Mouse (Mus musculus): ENCODE data around the gene Prkar2a.

Prkar2a gene

DNA sequence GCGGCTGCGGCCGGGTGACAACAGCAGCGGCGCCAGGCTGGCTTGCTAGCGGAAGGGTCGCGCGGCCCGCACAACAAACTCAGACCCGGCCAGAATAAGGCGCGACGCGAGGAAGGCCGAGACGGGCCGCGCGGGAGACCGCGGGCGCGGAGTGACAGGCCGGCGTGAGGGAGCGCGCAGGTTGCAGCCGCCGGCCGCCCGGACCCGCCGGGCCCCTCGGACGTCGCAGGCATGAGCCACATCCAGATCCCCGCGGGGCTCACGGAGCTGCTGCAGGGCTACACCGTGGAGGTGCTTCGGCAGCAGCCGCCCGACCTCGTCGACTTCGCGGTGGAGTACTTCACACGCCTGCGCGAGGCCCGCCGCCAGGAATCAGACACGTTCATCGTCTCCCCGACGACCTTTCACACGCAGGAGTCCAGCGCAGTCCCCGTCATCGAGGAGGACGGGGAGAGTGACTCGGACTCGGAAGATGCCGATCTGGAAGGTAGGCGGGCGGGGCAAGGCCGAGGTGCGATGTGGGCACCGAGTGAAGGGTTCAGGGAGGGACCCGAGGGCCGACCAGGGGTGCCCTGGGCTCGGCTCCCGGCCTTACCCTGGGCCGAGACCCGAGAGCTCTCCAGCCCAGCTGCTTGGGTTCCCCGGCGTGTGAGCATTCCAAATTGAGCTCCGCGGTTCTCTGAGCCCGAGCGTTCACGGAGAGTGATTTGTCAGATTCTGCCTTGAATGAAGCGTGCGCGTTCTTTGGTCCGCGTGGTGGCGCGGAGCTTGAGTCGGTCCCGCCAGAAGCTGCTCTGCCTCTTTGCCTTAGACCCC lies 3.3 kb downstream of the Prkar2a start:
- peak; percentile 82 for DNase-seq (ENCODE audit: low read depth)

DNA sequence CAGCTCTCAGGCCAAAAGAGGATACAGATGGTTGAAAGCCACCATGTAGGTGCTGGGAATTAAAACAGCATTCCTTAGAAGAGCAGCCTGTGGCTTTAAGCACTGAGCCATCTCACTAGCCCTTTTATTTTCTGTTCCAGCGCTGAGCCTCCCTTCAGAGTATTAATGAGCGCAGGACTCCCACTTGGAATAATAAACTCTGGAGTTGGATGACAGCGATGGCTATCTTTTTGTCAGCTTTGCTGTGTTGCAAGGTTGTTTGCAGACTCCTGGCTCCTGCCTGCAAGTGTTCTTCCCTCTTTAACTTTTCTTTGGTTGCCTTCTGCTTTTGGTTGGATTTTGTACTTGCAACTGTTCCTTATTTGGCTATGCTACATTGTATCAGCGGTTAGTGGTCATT lies 4.8 kb downstream of the Prkar2a start:
- no peak for DNase-seq (ENCODE audit: low read depth)

DNA sequence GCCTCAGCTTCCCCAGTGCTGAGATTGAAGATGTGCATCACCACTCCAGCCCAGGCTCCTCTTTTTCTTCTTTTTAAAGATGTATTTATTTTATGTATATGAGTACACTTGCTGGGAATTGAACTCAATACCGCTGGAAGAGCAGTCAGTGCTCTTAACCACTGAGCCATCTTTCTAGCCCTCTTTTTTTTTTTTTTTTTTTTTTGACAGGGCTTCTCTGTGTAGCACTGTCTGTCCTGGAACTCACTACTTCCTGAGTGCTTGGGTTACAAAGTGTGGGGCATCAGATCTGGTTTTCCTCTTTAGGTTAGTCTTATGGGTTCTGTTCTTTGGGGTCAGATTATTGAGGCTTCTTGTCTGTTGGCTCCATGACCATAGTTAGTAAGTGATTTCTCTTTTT lies 5.4 kb downstream of the Prkar2a start:
- DNase-seq (ENCODE audit: low read depth), result no peak

DNA sequence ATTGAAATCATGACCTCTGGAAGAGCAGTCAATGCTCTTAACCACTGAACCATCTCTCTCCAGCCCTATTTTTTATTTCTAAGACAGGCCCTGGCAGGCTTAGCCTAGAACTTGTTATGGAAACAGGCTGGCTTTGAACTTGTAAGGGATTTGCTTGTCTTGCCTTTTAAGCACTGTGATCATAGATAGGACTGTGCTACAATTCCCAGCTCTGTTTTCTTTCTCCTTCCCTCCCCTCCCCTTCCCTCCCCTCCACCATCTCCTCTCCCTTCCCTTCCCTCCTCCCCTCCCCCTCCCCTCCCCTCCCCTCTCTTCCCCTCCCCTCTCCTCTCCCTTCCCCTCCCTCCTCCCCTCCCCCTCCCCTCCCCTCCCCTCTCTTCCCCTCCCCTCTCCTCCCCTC lies 13.4 kb downstream of the Prkar2a start:
- no peak for DNase-seq (ENCODE audit: low read depth)

DNA sequence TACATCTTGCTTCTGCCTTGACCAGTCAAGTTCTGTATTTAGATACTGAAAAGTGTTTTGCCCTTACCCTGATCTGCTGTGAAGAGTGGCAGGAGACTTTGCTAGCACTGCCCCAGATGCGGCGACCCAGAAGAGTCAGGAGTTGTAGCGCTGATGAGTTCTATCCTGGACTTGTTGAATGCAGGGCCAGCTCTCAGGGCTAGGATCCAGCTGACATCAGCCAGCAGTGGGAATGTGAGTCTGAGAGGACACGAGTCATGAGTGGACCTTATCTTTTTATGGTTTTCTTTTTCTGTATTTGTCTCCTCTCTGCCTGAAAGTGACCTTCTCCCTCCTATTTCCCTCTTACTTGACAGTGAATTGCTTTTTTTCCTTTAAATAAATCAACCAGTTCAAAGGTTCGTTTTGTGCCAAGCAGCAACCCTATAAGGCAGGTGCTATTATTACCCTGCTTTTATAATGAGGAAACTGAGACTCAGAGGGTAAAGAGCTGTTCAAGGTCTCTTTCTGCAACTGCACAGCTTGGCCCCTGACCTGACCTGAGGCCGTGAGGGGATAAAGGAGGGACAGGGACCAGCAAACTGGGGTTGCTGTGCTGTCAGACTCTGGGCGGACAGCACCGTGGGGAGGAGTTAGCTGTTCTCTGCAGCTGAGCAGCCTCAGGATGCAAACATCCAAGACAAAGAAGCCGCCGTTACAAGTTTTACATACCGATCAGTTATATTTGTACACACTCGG lies 14.4 kb downstream of the Prkar2a start:
- peak; percentile 36 for DNase-seq (ENCODE audit: low read depth)

DNA sequence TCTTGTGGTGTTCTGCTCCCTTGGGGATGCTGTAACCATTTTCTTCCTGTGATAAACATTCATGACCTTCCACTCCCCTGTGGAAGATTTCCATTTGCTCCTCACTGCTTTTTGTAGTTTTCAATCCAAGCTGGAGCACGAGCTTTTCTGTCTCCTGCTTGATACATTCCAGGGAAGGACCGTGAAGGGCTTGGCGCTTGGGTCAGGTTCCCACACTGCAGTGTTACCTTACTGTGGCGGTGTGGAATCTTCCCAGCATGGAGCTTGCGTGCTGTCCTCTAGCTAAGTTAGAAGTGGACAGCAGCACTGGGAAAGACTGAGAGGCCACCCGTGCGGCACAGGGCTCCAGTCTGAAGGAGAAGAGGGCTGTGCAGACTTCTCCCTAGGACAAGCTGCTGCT lies 15.5 kb downstream of the Prkar2a start:
- no peak for DNase-seq (ENCODE audit: low read depth)

DNA sequence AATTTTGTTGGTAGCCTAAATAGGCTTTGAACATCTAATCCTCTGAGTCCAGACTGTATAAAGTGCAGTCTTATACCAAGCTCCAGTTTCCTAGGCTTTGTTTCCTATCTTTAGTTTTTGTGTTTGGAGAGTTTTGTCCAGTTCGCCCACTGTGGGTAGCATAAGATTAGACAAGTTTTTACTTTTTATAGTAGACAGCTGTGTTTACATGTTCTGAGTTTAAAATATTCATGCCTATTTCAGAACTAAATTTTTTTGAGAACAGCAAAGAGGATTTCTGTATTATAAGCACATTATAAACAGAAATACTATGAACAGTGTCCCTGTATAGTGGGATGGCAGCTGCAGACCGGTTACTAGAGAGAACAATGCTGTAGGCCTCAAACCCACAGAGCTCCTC lies 18.1 kb downstream of the Prkar2a start:
- no peak for DNase-seq (ENCODE audit: low read depth)

DNA sequence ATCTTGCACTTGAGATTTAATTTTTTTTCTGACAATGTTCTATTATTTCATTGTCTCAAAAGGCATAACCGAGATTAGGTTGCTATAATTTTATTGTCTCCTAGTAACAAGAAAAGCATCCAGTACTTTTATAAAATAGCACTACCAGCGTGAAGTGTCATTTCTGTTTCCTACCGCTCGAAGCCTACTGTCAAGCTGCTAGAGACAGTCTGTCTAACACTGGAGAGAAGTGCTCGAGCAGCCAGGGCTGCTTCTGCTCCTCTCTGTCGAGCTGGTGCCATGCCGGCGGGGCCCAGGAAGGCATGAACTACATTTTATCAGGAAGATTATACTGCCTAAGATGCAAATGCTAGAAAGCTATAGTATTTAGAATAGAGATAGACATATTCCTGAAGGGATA lies 19.7 kb downstream of the Prkar2a start:
- no peak for DNase-seq (ENCODE audit: low read depth)

DNA sequence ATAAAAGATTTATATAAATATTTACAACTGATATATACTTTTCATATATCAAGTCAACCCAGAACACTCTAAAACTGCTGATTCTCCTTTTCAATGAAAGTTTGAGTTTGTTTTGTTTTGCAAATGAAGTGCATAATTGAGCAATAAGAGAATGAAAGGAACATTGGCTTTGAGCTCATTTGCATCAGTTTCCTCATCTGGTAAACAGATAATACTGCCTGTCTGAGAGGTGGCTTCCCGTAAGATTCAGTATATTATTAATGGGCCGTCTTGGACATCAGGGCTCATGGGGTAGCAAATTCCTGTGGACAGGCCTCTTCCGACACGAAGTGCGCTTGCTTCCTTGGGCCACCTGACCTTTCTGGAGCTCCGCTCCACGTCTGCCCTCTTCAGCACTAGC lies 21.7 kb downstream of the Prkar2a start:
- no peak for DNase-seq (ENCODE audit: low read depth)

DNA sequence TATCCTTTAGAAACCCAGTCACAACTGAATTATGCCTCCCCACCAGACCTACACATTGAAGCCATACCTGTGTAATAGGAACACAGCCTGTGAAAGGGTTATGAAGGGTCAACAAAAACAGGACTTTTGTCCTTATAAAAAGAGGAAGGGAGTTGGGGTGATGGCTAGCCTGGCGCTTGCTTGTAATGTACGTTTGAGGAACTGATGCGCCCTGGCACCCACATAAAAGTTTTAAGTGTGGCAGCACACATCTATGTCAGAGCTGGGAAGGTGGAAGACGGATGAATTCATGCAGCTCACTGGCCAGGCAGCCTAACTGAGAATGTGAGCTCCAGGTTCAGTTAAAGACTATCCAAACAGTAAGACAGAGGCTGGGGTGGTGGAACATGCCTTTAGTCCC lies 27.1 kb downstream of the Prkar2a start:
- no peak for DNase-seq (ENCODE audit: low read depth)

DNA sequence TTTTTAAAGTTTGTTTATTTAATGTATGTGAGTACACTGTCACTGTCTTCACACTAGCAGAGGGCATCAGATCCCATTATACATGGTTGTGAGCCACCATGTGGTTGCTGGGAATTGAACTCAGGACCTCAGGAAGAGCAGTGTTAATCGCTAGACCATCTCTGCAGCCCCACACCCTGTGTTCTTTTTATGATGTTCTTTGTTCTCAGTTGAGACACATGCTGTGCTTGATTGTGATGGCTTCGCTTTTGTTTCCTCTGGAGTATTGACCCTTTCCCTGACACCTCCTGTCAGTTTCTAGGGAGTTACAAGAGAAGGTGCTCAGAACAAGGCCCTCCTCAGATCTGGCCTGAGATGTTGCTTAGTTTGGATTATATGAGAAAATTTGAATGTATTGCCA lies 34.6 kb downstream of the Prkar2a start:
- DNase-seq (ENCODE audit: low read depth), result no peak

DNA sequence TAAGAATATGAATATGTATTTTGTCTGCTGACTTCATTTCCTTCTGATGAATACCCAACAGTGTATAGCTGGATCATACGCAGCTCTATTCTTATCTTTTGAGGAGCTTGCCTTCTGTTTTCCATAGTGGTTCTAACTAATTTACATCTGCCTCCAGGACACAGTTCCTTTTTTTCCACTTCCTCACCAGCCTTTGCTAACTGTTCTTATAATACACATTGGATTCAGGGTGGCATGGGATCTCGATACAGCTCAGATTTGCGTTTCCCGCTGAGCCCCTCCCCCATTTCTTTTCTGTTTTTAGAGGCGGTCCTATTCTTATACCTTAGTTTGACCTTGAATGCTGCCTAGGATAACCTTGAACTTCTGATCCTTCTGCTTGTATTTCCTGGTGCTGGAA lies 37.0 kb downstream of the Prkar2a start:
- no peak for DNase-seq (ENCODE audit: low read depth)

DNA sequence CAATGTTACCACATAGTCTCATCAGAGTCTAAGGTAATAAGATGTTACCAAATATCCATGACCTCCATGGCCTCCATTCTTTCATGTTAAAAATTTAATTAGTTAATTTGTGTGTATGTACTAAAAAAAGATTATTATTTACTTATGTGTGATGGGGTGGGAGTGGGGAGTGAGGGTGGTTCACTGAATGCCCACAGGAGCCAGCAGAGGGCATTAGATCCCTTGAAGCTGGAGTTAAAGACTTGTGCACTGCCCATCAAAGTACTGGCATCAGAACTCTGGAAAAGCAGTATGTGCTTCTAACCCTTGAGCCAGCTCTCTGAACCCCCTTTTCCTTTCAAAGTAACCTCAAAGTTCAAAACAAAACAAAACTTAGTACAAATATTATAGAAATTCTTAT lies 39.9 kb downstream of the Prkar2a start:
- peak; percentile 53 for DNase-seq (ENCODE audit: low read depth)

DNA sequence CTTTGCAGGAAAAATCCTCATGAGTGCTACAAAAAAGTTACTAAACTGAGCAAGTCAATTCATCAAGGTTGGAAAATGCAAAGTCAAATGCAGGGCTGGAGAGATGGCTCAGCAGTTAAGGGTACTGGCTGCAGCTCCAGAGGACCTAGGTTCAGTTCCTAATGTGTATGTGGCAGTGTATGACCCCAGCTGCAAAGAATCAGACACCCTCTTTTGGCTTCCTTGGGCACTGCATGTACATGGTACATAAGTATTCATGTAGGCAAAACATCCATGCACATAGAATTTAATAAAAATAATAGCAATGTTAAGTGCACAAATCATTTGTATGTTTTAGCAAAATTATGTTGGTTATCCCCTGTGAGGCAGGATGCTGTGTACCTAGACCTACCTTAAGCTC lies 43.3 kb downstream of the Prkar2a start:
- DNase-seq (ENCODE audit: low read depth), result peak; percentile 12

DNA sequence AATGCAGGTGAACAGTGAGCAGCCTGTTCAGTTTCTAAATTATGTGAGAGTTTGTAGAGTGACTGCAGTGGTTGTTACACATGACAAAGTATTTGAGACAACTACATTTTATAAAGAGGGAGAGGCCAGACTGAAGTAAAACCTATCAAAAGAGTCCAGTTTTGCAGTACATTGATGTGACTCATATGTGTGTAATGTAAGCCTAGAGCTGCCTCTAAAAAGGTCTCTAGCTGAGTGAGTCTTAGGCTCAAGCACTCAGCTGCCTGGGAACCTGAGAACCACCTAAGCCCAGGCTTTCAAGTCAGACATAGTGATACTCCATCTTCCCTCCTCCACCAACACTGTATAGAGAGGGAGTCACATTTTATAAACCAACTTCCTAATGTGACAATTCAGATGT lies 45.5 kb downstream of the Prkar2a start:
- DNase-seq (ENCODE audit: low read depth), result peak; percentile 51

DNA sequence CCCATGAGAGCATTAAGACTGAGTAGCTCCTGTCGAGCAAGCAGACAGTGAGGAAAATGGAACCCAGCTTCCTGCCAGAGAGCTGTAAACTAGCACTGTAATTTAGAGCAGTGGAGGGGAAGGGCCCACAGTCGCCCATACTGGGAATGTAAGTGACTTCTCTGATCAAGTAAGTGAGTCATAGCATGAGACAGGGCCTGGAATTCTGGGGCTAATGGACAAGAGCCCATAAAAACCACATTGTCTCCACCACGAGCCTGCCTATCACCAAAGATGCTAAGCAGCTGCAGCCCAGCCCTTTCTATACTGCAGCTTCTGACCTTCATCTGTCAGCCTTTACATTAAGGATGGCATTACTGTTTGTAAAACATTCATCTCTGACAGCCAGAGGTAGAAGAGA lies 50.1 kb downstream of the Prkar2a start:
- DNase-seq (ENCODE audit: low read depth), result peak; percentile 84

DNA sequence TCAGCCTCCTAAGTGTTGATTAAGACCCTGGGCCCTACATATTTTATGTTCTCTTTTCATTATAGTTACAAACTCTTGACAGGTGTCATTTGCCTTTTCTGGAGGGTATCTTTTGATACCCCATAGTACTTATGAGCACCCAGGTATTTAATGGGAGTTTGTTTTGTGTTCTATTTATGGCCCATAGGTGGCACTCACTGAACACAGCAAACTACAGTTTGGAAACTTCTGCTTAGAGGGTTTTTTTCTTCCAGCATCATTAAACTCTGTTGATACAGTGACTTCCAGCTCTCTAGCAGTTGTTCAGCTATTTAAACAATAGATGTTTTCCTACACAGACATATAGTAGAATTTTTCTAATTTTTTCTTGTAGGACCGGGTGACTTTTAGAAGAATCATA lies 50.9 kb downstream of the Prkar2a start:
- DNase-seq (ENCODE audit: low read depth), result peak; percentile 37

DNA sequence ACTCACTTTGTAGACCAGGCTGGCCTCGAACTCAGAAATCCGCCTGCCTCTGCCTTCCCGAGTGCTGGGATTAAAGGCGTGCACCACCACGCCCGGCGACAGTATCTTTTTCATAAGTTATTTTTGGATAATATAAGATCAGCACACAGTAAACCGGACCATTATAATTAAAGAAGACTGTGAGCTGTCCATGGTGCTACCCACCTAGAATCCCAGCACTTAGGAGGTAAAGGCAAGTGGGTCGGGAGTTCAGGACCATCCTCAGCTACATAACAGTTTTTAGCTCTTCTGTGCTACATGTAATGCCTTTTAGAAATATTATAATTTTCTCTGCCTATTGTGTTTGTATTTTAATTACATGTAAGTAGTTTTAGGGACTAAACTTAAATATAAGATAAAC lies 52.9 kb downstream of the Prkar2a start:
- DNase-seq (ENCODE audit: low read depth), result peak; percentile 14

DNA sequence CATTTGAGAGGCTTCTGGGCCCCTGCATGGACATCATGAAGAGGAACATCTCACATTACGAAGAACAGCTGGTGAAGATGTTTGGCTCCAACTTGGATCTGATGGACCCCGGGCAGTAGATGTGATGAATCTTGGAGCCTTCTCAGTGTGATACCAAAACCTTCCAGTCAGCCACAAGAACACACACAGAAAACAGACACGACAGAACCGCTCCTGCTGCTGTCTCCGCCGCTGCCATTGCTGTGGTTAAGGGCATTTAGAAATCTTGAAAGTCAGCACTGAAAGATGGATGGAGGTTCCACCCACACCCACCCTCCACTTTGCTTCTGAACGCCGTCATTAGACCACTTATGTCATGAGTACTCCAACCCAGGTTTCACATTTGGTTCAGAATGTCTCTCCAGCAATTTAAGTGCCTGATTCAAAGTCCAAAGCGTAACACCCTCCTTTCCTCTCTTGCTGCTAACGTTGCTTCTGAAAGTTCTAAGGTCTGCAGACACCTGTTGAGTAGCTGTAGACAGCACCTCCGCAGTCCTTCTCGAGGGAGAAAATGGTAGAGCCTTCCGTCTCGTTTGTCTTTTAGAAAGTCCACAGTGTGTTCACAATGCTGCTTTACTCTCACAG lies 57.9 kb downstream of the Prkar2a start:
- DNase-seq (ENCODE audit: low read depth), result no peak

DNA sequence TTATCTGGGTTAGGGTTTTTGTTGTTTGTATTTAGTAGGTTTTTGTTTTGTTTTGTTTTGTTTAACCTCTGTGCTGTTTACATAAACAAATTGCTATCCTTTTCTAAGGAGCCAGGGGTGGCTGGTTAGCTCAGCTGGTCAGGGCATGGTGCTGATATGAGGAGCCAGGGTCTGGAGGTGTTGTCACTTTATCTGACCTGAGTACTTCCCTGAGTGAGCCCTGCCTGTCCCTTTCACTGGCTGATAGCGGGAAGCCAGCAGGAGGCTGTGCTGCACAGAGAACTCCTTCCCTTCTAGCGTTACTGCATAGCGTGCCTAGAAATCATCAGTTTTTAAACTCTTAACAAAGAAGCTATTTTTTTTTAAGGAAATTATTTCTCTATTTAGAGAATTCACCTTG lies 58.6 kb downstream of the Prkar2a start:
- no peak for DNase-seq (ENCODE audit: low read depth)

DNA sequence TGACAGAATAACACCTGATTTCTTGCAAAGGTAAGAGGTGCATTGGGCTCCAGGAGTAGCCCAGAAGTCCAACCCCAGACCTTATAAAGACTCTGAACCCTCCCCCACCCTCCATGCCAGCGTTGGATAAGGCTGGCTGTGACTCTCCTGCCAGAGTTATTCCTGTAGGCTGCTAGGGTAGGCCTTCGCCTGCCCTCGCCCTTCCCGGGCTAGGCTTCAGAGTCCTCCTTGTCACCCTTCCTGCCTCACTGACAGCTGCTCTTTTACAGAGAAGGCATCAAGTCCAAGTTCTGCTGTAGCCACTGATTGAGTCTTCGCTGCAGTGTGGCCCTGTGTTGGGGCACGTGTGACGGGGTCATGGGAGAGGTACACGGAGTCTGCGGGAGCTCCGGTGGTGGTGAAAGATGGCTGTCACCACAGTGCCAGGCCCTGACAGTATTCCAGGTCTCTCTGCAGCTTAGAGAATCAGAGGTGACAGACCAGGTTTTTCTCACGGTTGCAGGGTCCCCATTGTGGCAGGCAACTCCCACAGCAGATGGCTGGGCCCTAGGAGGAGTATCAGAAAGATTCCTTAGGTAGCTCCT lies 59.6 kb downstream of the Prkar2a start:
- DNase-seq (ENCODE audit: low read depth), result no peak

DNA sequence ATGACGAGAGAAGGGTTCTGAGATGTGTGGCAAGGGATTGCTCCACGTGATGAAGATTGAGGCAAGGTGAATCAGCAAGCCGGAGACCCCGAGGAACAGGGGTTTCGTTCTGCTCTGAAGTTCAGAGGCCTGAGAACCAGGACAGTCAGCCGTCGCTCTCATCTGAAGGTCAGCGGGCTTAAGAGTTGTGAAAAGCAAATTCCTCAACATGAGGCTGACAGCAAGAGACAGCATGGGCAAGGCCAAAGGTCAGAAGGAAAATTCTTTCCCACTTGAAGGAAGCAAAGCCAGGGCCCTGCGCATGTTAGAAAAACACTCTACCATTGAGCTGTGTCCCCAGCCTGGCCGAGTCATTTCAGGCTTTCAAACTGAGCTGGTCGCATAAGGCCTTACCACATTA lies 61.5 kb downstream of the Prkar2a start:
- no peak for DNase-seq (ENCODE audit: low read depth)
